Mouse (Mus musculus) common myeloid progenitor, adult 5-6 weeks (primary cell): ENCODE data around the gene Mapk1. TPM values are rescaled to one million over a fixed set of nuclear protein-coding genes. Genes with fewer than 3 reads are reported as not detected.
"Not testable (repeated sequence)": the region's sequence is repeated elsewhere in the genome, so short reads cannot be mapped to it uniquely, and the experiment has no call there.

Experiments
- ATAC-seq: replicated peaks from 2 replicates; pipeline ENCODE4 v1.8.0; 2016; ENCODE audit warnings: low read depth, mild to moderate bottlenecking, moderate TSS enrichment, inconsistent platforms; ENCODE audit not compliant: poor library complexity, severe bottlenecking
- total RNA-seq: library from RNA; stranded (forward); fragments of 200-1000, 187-1606 nt; gene quantifications from 2 replicates; pipeline ENCODE4 v1.2.3, GENCODE M21; 2017

Mapk1 gene
- total RNA-seq, result 139 and 173 TPM in 2 replicates

- ATAC-seq, result peak; percentile 99
Observed at GRCm38 (mm10) chr16:16983131-16983533, at the start of gene Mapk1. Gene Mapk1 (plus strand): TSS chr16:16983382.

DNA sequence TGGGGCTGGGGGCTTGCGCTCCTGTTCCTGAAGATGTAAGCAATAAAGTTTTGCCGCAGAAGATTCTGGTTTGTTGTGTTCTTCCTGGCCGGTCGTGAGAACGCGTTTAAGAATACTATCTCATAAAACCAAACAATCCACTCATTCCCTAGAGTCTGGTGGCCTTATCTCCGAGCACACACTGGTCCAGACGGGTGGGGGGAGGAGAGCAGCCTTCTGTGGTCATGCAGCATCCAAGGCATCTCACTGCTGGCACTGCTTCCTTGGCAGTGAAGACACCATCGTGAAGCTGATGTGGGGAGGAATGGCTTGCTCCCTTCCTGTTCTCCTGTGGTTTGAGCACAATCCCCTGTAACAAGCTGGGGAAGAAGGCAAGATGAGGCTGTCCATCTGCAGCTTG, 43.6 kb upstream of the Mapk1 start:
- ATAC-seq, result no peak

DNA sequence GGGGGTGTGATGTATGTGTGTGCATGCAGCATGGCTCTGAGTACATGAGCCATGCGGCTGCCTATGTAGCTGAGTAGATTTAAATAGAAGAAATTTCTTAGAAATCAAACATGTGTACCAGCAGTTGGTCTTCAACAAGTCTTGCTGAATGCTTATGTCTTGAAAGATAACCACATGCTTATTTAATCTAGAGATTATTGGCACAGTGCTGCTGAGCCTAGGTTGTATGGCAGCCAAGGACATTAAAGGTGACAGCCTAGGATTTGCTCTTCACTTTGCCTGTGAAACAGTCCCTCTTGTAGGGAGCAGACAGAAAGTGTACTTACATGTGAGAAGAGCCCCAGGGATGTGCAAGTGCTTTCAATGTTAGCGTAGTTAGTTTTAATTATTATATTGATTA, 42.1 kb upstream of the Mapk1 start:
- ATAC-seq, result no peak

DNA sequence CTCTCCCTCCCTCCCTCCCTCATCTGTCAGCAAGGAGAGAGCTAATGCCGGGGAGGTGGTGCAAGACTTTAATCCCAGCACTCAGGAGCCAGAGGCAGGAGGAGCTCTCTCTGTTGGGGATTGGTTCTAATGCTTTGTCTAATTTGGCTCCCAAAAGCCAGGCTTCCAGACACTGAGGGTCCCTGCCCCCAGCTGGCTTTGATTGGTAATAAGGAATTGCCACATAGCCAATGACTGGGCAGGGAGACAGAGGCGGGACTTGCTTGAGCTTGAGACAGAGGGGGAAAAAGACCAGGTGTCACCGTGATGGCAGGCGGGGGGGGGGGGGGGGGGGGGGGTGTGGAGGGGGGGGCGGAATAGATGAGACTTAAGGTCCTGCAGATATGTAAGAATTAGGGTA, 24.6 kb upstream of the Mapk1 start:
- ATAC-seq, result no peak

GRCm38 (mm10) chr16:16959907-16960306, 23.3 kb upstream of the Mapk1 start:
- no peak for ATAC-seq

- ATAC-seq, result no peak
Observed at GRCm38 (mm10) chr16:16965149-16965548, 18.0 kb upstream of the Mapk1 start.

DNA sequence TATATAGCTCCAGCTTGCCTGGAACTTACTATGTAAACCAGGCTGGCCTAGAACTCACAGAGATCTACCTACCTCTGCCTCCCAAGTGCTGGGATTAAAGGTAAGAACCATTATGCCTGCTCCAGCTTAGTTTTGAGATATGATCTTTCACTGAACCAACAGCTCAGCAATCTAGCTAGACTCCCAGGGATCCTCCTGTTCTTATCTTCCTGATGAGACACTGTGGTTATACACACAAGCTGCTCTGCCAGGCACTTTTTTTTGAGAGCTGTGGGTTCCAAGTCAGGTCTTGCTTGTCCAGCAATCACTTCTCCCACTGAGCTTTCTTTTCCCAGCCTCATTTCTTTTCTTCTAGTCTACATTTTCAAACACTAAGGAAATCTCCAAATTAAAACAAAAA, 16.9 kb upstream of the Mapk1 start:
- ATAC-seq, result no peak

- ATAC-seq, result no peak
Observed at GRCm38 (mm10) chr16:16978061-16978460, 5.1 kb upstream of the Mapk1 start.

DNA sequence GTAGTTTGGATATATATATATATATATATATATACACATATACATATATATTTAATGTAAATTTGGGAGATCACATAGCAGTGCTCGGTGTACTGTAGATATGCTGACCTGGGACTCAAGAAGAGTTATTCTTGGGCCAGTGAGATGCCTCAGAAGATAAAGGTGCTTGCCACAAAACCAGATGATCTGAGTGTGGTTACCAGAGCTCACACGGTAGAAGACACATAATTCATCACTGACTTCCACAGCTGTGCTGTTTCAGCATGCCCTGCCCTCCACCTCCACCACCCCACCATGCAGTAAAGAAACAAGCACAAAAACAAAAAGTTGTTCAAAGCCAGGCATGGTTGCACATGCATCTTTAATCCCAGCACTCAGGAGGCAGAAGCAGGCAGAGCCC, 4.4 kb upstream of the Mapk1 start:
- ATAC-seq, result no peak

DNA sequence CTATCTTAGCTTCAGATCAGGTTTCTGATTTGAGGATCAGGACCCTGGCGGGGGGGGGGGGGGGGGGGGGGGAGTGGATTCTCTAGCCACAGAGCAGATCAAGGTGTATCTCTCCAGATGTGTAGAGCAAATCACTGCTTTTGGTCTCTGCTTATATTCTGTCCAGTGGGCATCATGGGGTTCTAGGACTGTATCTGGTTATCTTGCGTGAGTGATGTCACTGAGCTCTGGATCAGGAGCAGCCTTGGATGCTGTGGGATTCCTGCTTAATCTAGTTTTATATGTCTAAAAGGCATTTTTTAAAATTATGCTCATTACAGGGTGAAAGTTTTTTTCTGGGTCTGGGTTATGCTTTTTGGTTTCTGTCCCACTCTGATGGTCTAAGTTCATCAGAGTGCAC, 546 bp upstream of the Mapk1 start:
- no peak for ATAC-seq

- ATAC-seq, result peak; percentile 27
Observed at GRCm38 (mm10) chr16:16983534-16984422, 596 bp downstream of the Mapk1 start.

- no peak for ATAC-seq
Observed at GRCm38 (mm10) chr16:16984423-16984941, 1.3 kb downstream of the Mapk1 start.

DNA sequence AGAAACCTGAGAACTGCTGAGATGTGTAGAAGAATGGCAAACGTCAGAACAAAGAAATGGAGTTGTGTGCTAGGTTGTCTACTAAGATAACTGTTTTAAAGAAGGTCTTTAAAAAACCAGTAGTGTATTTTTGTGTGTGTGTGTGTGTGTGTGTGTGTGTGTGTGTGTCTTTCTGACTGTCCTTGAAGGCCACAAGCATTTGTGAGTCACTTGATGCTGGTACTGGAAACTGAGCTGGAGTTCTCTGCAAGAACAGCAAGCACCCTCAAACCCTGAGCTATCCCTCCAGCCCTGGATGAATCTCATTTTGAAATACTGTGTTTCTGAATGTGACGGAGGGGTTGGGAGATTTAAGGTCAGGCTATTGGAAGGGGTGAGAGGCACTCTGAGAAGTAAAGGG, 4.1 kb downstream of the Mapk1 start:
- ATAC-seq, result no peak

DNA sequence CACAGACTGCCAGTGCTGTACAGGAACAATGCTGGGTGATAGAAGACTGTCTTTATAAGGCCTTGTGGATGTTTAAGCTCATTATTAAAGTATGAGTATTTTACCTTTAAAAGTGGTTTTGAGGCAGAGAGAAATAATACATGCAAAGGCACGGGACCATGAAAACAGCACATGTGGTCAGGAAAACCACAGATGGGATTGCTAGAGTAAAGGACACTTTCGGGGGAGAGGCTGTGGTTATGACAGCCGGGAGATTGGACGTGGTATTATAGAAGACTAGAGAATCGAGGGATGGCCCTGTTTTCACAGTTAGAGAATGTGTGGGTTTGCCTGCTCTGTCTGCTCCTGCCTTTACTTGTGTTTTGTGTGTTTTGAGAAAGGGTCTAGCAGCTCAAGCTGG, 5.7 kb downstream of the Mapk1 start:
- peak; percentile 83 for ATAC-seq

DNA sequence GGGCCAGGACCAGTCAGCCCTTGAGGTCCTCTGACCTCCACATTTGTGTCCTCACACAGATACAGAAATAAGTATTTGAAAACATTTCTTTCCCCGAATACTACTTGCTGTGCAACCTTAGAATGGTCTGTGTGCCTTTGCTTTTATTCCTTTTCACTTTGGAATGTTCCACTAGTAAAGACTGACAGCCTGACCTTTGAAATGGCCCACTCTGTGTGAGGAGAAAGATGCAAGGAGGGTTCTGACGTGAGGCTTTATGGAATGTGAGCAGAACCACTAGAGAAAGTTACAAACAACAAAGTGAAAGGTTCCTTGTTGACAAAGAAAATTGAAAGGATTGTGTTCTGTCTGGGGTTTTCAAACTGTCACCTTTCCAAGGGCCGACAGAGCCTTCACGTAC, 6.8 kb downstream of the Mapk1 start:
- ATAC-seq, result no peak

DNA sequence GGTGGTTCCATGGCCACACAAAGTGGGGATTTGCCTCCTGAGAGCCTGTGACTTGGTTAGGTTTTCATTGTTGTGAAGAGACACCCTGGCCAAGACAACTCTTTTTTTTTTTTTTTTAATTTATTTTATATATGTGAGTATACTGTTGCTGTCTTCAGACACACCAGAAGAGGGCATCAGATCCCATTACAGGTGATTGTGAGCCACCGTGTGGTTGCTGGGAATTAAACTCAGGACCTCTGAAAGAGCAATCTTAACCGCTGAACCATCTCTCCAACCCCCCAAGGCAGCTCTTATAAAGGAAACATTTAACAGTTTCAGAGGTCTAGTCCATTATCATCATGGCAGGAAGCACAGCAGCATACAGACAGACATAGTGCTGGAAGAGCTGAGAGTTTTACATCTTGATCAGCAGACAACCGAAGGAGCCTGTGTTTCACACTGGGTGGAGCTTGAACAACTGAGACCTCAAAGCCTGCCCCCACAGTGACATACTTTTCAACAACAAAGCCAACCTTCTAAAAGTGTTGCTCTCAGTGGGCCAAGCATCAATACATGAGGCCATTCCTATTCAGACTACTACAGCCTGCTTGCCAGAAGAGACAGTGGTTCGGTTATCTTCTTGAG, 11.4 kb downstream of the Mapk1 start:
- ATAC-seq, result peak; percentile 47

DNA sequence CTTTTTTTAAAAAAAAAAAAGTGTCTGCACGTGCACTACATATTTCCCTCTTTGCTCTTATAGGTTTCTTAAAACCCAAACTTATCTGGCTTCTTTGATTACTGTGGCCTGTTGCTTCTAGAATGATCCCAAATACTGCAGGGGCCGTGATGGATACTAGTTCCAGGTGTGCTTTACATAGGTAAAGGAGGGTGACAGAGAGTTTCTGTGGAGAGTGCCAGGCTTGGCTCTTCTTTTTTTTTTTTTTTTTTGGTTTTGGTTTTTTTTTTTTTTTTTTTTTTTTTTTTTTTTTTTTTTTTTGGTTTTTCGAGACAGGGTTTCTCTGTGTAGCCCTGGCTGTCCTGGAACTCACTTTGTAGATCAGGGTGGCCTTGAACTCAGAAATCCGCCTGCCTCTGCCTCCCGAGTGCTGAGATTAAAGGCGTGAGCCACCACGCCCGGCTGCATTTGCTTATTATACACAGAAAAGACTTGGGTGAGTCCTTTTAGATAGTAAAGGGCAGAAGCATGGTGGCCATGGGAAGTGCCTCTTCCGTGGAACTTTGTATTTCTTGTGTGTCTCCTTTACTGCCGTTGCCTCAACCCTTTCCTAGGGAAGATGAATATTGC, 13.0 kb downstream of the Mapk1 start:
- ATAC-seq, result not testable (repeated sequence)

GRCm38 (mm10) chr16:17001109-17001508, 17.9 kb downstream of the Mapk1 start:
- peak; percentile 81 for ATAC-seq

DNA sequence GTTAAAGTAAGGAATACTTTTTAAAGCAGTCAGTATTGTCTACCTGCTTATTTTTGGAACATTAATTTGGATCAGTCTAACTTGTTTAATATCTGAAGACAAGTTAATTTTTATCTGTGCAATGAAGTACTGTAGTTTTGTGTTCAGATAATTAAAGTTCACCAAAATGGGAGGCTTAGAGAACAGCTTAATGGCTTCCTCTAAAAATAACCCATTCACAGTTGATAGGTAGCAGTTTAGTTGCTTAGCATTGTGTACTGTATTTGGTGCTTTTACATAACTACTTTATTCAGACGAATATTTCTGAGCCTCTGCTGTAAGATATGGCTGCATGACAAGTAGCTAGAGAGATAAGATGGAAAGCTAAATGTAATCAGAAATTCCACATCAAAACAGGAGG, 23.9 kb downstream of the Mapk1 start:
- no peak for ATAC-seq

DNA sequence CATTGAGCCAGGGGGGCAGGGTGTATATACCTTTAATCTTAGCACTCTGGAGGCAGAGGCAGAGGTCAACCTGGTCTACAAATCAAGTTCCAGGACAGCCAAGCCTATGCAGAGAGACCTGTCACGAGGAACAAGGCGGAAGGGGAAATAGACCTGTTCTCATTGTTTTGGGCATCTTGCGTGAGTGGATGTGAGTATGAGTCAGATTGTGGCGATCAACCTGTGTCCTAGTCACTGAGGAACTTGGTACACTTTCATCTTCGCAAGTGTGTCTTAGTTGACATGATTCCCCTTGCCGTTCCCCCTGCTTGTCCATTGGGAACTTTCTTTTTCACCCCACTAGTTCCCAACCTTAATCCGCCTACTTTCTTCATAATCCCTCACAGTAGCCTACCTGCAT, 26.9 kb downstream of the Mapk1 start:
- no peak for ATAC-seq

GRCm38 (mm10) chr16:17012583-17012982, 29.4 kb downstream of the Mapk1 start:
- peak; percentile 93 for ATAC-seq
